Mouse (Mus musculus): ENCODE measurements at regions not wholly inside any gene's neighbourhood (a gene's known extent, or its start where the extent isn't known, plus 50 kb on each side); places are given as distances from the start of the nearest gene placed in this dataset.

DNA sequence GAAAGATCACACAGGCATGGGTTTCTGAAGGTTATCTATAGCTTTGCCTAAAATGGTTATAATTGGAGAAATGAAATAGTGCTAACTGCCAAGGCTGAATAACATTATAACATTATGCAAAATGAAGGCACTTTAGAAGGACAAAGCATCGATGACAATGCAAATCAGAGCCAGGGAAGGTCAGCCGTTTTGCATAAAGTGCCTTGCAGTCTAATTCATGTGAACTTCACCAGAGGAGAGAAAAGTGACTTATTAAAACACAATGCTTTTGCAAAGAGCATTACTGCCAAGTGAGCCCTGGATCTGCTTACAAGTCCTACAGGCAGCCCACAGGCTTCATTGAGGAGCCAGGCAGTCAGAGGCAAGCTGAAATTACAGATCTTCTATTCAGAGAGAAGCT is 214.0 kb upstream of the A1bg start:
- Histone ChIP-seq H3K9me3 (no peaks in the 10 kb centered on the region), H3K4me3 (replicated peaks) (no peak overlapping the region), H3K27me3 (replicated peaks) (no peaks in the 10 kb centered on the region), H3K36me3 (replicated peaks; ENCODE audit: low read length) (no peaks in the 10 kb centered on the region), H3K4me1 (peaks cover 8% of the 10 kb centered on the region; the same call in 1 of the 2 replicates)
- TF ChIP-seq FLI1 (IDR thresholded peaks at IDR 0.05; ENCODE audit: low read length) = no peak
- no peak for TF ChIP-seq GATA1 (IDR thresholded peaks at IDR 0.05; ENCODE audit: borderline replicate concordance, low read length)

DNA sequence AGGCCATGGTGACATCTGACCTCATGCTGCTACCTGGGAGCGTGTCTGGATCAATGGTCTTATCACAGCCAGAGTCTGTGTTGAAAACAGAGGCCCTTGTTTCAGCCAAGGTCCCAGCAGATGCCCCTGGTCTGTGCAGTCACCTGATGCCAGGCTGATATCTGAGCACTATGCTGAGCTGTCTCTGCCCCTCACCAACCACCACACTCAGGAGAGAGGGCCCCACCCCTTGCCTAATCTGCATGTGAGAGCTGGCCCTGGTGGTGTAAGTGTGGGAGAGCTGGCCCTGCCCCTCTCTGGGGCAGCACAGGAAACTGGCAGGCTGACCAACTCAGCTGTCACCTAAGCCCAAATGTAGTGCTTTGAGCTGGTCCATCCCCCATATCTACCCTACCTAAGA is 210.5 kb upstream of the A1bg start:
- TF ChIP-seq FLI1 (IDR thresholded peaks at IDR 0.05; ENCODE audit: low read length) (no peak), GATA1 (IDR thresholded peaks at IDR 0.05; ENCODE audit: borderline replicate concordance, low read length) (no peak)
- peaks cover 8% of the 10 kb centered on the region; the same call in 1 of the 2 replicates for H3K4me1 ChIP-seq
- no peaks in the 10 kb centered on the region for H3K36me3 ChIP-seq (replicated peaks; ENCODE audit: low read length)
- H3K4me3 ChIP-seq (replicated peaks) = no peak overlapping the region
- H3K9me3 ChIP-seq = no peaks in the 10 kb centered on the region
- H3K27me3 ChIP-seq (replicated peaks) = no peaks in the 10 kb centered on the region

DNA sequence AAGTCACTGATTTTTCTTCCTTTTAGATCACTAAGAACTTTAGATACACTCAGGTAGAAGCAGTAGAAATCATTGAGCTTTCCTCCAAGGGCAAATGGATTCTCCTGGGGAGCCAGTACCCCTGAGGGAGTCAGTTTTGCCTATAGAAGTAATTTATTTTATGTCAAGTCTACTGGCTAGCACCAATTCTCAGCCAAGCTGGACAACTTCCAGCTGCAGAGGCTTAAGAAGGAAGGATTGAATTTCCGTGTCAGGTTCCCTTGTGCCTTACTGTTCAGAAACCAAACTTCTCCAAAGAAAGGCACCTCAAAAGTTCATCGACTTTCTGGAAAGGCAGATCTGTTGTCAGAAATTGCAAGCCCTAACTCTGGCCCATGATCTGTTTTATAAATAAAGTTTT is 205.2 kb upstream of the A1bg start:
- no peaks in the 10 kb centered on the region for H3K9me3 ChIP-seq
- H3K27me3 ChIP-seq (replicated peaks) = peaks cover 1% of the 10 kb centered on the region
- TF ChIP-seq GATA1 (IDR thresholded peaks at IDR 0.05; ENCODE audit: borderline replicate concordance, low read length) (no peak), FLI1 (IDR thresholded peaks at IDR 0.05; ENCODE audit: low read length) (no peak)
- H3K4me3 ChIP-seq (replicated peaks) = no peak overlapping the region
- no peaks in the 10 kb centered on the region for H3K36me3 ChIP-seq (replicated peaks; ENCODE audit: low read length)
- peaks cover under 1% of the 10 kb centered on the region; the same call in 1 of the 2 replicates for H3K4me1 ChIP-seq

- no peak for TF ChIP-seq GATA1 (IDR thresholded peaks at IDR 0.05; ENCODE audit: borderline replicate concordance, low read length)
- TF ChIP-seq FLI1 (IDR thresholded peaks at IDR 0.05; ENCODE audit: low read length) = no peak
- no peaks in the 10 kb centered on the region for H3K4me1 ChIP-seq
- no peaks in the 10 kb centered on the region for H3K36me3 ChIP-seq (replicated peaks; ENCODE audit: low read length)
- H3K9me3 ChIP-seq = no peaks in the 10 kb centered on the region
- no peak overlapping the region for H3K4me3 ChIP-seq (replicated peaks)
- H3K27me3 ChIP-seq (replicated peaks) = peaks cover 1% of the 10 kb centered on the region
Measured at GRCm38 (mm10) chr15:61127130-61127529, 204.3 kb upstream of the A1bg start.

GRCm38 (mm10) chr15:61116912-61117311 is 194.1 kb upstream of the A1bg start:
- Histone ChIP-seq H3K4me1 (peaks cover 5% of the 10 kb centered on the region; the same call in 1 of the 2 replicates), H3K36me3 (replicated peaks; ENCODE audit: low read length) (no peaks in the 10 kb centered on the region), H3K27me3 (replicated peaks) (no peaks in the 10 kb centered on the region), H3K4me3 (replicated peaks) (no peak overlapping the region), H3K9me3 (no peaks in the 10 kb centered on the region)
- TF ChIP-seq GATA1 (IDR thresholded peaks at IDR 0.05; ENCODE audit: borderline replicate concordance, low read length) (no peak), FLI1 (IDR thresholded peaks at IDR 0.05; ENCODE audit: low read length) (no peak)

- Histone ChIP-seq H3K4me3 (replicated peaks) (no peak overlapping the region), H3K27me3 (replicated peaks) (no peaks in the 10 kb centered on the region), H3K4me1 (peaks cover 34% of the 10 kb centered on the region), H3K36me3 (replicated peaks; ENCODE audit: low read length) (no peaks in the 10 kb centered on the region), H3K9me3 (no peaks in the 10 kb centered on the region)
- TF ChIP-seq GATA1 (IDR thresholded peaks at IDR 0.05; ENCODE audit: borderline replicate concordance, low read length) = no peak
- TF ChIP-seq FLI1 (IDR thresholded peaks at IDR 0.05; ENCODE audit: low read length) = no peak
Measured at GRCm38 (mm10) chr15:61109429-61110128, 186.8 kb upstream of the A1bg start.

GRCm38 (mm10) chr15:61108957-61109356 is 186.1 kb upstream of the A1bg start:
- H3K4me1 ChIP-seq = peaks cover 34% of the 10 kb centered on the region
- no peak for TF ChIP-seq GATA1 (IDR thresholded peaks at IDR 0.05; ENCODE audit: borderline replicate concordance, low read length)
- no peak for TF ChIP-seq FLI1 (IDR thresholded peaks at IDR 0.05; ENCODE audit: low read length)

DNA sequence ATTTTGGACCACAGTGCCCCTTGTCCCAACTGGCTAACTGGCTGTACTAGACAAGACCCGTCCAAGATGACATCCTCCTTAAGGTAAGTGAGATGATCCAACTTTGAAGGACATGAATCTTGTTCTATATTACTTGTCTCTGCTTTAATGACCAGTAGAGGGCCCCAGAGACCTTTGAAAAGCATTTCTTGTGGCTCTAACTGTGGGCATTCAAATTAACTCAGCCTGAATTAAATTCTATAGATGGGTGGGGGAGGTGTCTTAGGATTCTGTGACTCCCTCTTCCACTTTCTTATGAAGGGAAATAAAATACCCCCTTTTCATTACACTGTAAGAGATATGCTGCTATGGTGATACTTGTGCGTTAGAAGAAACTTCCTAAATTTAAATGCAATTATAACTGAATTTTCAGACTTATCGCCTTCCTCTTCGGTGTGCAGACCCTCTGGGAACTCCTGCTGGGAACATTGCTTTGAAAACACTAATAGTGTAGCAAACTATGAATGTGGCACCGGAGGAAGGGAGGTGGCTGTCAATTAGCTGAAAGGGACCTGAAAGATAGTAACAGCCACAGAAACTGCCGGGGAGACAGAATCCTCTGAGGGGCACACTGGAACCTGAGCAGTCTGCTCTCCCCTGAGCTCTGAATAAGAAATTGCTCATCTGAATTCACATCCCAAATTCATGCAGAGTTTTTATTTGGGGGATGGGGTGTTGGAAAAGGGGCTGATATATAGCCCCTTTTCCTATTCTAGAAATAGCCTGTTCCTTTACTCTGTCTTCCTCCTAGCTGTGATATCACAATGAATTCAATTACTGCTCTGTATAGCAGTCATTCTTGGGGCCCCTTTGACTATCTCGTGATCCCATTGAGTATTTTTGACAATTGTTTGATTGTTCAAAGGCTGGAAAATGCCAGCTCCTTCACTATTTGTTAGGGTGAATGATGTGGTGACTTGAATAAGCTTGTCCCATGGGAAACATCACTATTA is 179.9 kb upstream of the A1bg start:
- H3K9me3 ChIP-seq = no peaks in the 10 kb centered on the region
- H3K36me3 ChIP-seq (replicated peaks; ENCODE audit: low read length) = no peaks in the 10 kb centered on the region
- H3K4me3 ChIP-seq (replicated peaks) = no peak overlapping the region
- peaks cover 25% of the 10 kb centered on the region for H3K4me1 ChIP-seq
- TF ChIP-seq FLI1 (IDR thresholded peaks at IDR 0.05; ENCODE audit: low read length) = no peak
- TF ChIP-seq GATA1 (IDR thresholded peaks at IDR 0.05; ENCODE audit: borderline replicate concordance, low read length) = no peak
- H3K27me3 ChIP-seq (replicated peaks) = no peaks in the 10 kb centered on the region

More at GRCm38 (mm10) chr15:61108957-61109356, 186.1 kb upstream of the A1bg start:
- H3K4me3 ChIP-seq (replicated peaks) = no peak overlapping the region
- no peaks in the 10 kb centered on the region for H3K9me3 ChIP-seq
- no peaks in the 10 kb centered on the region for H3K27me3 ChIP-seq (replicated peaks)
- no peaks in the 10 kb centered on the region for H3K36me3 ChIP-seq (replicated peaks; ENCODE audit: low read length)

GRCm38 (mm10) chr15:61100807-61101206 is 178.0 kb upstream of the A1bg start:
- TF ChIP-seq GATA1 (IDR thresholded peaks at IDR 0.05; ENCODE audit: borderline replicate concordance, low read length) = no peak
- TF ChIP-seq FLI1 (IDR thresholded peaks at IDR 0.05; ENCODE audit: low read length) = no peak
- no peak overlapping the region for H3K4me3 ChIP-seq (replicated peaks)
- H3K36me3 ChIP-seq (replicated peaks; ENCODE audit: low read length) = no peaks in the 10 kb centered on the region
- no peaks in the 10 kb centered on the region for H3K27me3 ChIP-seq (replicated peaks)
- no peaks in the 10 kb centered on the region for H3K9me3 ChIP-seq
- peaks cover 19% of the 10 kb centered on the region for H3K4me1 ChIP-seq

- Histone ChIP-seq H3K36me3 (replicated peaks; ENCODE audit: low read length) (no peaks in the 10 kb centered on the region), H3K4me3 (replicated peaks) (no peak overlapping the region), H3K9me3 (no peaks in the 10 kb centered on the region), H3K4me1 (peaks cover 8% of the 10 kb centered on the region), H3K27me3 (replicated peaks) (no peaks in the 10 kb centered on the region)
- TF ChIP-seq GATA1 (IDR thresholded peaks at IDR 0.05; ENCODE audit: borderline replicate concordance, low read length) = no peak
- TF ChIP-seq FLI1 (IDR thresholded peaks at IDR 0.05; ENCODE audit: low read length) = no peak
Measured at GRCm38 (mm10) chr15:61098968-61099367, 176.2 kb upstream of the A1bg start.

Measured in megakaryocyte, embryonic 14.5 days (primary cell).